Comparison of ENCODE assay signal across 8 mouse cellular contexts in genomic region chr6:88105783-88106611, GRCm38 (mm10). TPM values are rescaled to one million over a fixed set of nuclear protein-coding genes. Genes with fewer than 3 reads are reported as not detected.
A peak's percentile ranks its signal among the peaks of the same experiment; 100 is the strongest.
DNase-seq lines count a peak whose midpoint lies in the region; ATAC-seq and TF ChIP-seq lines count a peak whose summit lies in the region.

No protein-coding gene starts in this region.

- WGBS in heart, embryonic 13.5 days, result 10% methylated on average over 32 of the region's 32 CpGs
- WGBS in kidney, postnatal 0 days, result 9% methylated on average over 32 of the region's 32 CpGs
- WGBS in liver, adult 2 months, result 15% methylated on average over 32 of the region's 32 CpGs

- peak overlapping the region; percentile 66 for H3K4me2 ChIP-seq in heart, embryonic 13.5 days
- H3K4me2 ChIP-seq in kidney, postnatal 0 days (ENCODE audit: low read length), result peak overlapping the region; percentile 45

- H3K79me2 ChIP-seq in liver, adult 2 months (ENCODE audit: control insufficient read depth, insufficient read depth, low read length), result no peaks in the 10 kb centered on the region

- peak; percentile 75 to 78 for DNase-seq in B cell, adult 2 months
- DNase-seq in c-Kit-negative CD71-positive TER-119-positive erythroid progenitor cells, embryonic 14.5 days (ENCODE audit: low read depth, low spot score), result peak; percentile 64
- DNase-seq in fat pad, adult 2 months (ENCODE audit: extremely low read depth, low read depth, low spot score), result peak; percentile 5
- DNase-seq in kidney, postnatal 0 days (ENCODE audit: low spot score), result peak; percentile 98
- DNase-seq in liver, adult 2 months (ENCODE audit: extremely low read depth, low read depth, low spot score), result peak; percentile 71
- DNase-seq in spleen, postnatal 4 days (ENCODE audit: low spot score in 2 of 2), result peak; percentile 79 to 88

- no peak for TF ChIP-seq POLR2A in liver, adult 2 months (IDR thresholded peaks at IDR 0.05; ENCODE audit: extremely low read depth, insufficient read depth, low read length)

- H3K9me3 ChIP-seq in heart, embryonic 13.5 days, result no peaks in the 10 kb centered on the region
- H3K9me3 ChIP-seq in kidney, postnatal 0 days (replicated peaks; ENCODE audit: low read length), result no peaks in the 10 kb centered on the region

- H3K27ac ChIP-seq in heart, embryonic 13.5 days (replicated peaks), result peak overlapping the region; percentile 34; the same call in 1 of the 2 replicates
- H3K27ac ChIP-seq in kidney, postnatal 0 days, result peak overlapping the region; percentile 10; the same call in 1 of the 2 replicates
- H3K27ac ChIP-seq in liver, adult 2 months (replicated peaks; ENCODE audit: insufficient read depth, low read depth, low read length), result no peak overlapping the region

- H3K4me1 ChIP-seq in heart, embryonic 13.5 days, result peaks cover 14% of the 10 kb centered on the region
- H3K4me1 ChIP-seq in kidney, postnatal 0 days (replicated peaks; ENCODE audit: insufficient read depth, low read length), result no peaks in the 10 kb centered on the region
- peaks cover 3% of the 10 kb centered on the region; the same call in 1 of the 2 replicates for H3K4me1 ChIP-seq in liver, adult 2 months (ENCODE audit: control insufficient read depth, insufficient read depth, low read length)

- peak; percentile 99 for TF ChIP-seq CTCF in kidney, postnatal 0 days (IDR thresholded peaks at IDR 0.05; ENCODE audit: low read depth)
- peak; percentile 97 for TF ChIP-seq CTCF in liver, adult 2 months (IDR thresholded peaks at IDR 0.05; ENCODE audit: low read depth, low read length)

- H3K9ac ChIP-seq in heart, embryonic 13.5 days, result peak overlapping the region; percentile 78
- peak overlapping the region; percentile 57 for H3K9ac ChIP-seq in kidney, postnatal 0 days (ENCODE audit: low read depth, low read length)
- peak overlapping the region; percentile 52 for H3K9ac ChIP-seq in liver, adult 2 months (ENCODE audit: low read depth, low read length)

- peak; percentile 48 for ATAC-seq in heart, embryonic 13.5 days (ENCODE audit: extremely low read depth, insufficient number of reproducible peaks, low FRiP score, low TSS enrichment)
- peak; percentile 86 for ATAC-seq in kidney, postnatal 0 days (replicated peaks; ENCODE audit: low FRiP score, low read depth)
- ATAC-seq in monocyte, adult 5-6 weeks (replicated peaks; ENCODE audit: insufficient number of reproducible peaks, low FRiP score, low TSS enrichment, poor library complexity, severe bottlenecking), result peak; percentile 76

- peaks cover 40% of the 10 kb centered on the region for H3K36me3 ChIP-seq in heart, embryonic 13.5 days
- peaks cover 25% of the 10 kb centered on the region for H3K36me3 ChIP-seq in kidney, postnatal 0 days (ENCODE audit: insufficient read depth, low read length)
- peaks cover 12% of the 10 kb centered on the region; the same call in 1 of the 2 replicates for H3K36me3 ChIP-seq in liver, adult 2 months (ENCODE audit: control insufficient read depth, insufficient read depth, low read length)

- peaks cover 15% of the 10 kb centered on the region; the same call in 1 of the 2 replicates for H3K27me3 ChIP-seq in heart, embryonic 13.5 days (replicated peaks)
- no peaks in the 10 kb centered on the region for H3K27me3 ChIP-seq in kidney, postnatal 0 days (ENCODE audit: insufficient read depth, low read length)
- H3K27me3 ChIP-seq in liver, adult 2 months (ENCODE audit: control insufficient read depth, insufficient read depth, low read length), result no peaks in the 10 kb centered on the region

- peak overlapping the region; percentile 38 for H3K4me3 ChIP-seq in heart, embryonic 13.5 days
- peak overlapping the region; percentile 17; the same call in 1 of the 2 replicates for H3K4me3 ChIP-seq in kidney, postnatal 0 days (replicated peaks; ENCODE audit: low read depth, low read length)
- peak overlapping the region; percentile 20 for H3K4me3 ChIP-seq in liver, adult 2 months (ENCODE audit: insufficient read depth, low read depth, low read length)

RNA-seq across cellular contexts. Expression of gene Rpn1, which starts 21.7 kb away (rescaled TPM):
- 207 and 217 TPM in 2 replicates for polyA plus RNA-seq in heart, embryonic 13.5 days (2015; fragmentation: Nextera tagmentation; extraction: Ambion mirVana)
- 282 and 319 TPM in 2 replicates for polyA plus RNA-seq in kidney, postnatal 0 days (2015; fragmentation: Nextera tagmentation; extraction: Ambion mirVana)
- total RNA-seq in liver, adult 2 months (2014; rRNA removed), result 124 and 153 TPM in 2 replicates
- polyA plus RNA-seq in liver, adult 2 months (2012; rRNA removed), result 121 and 149 TPM in 2 replicates
- total RNA-seq in monocyte, adult 5-6 weeks (2017), result 66.8 to 91.7 TPM (median 77.6 TPM) in 3 replicates

Comparison
In these comparisons a context has a peak if more than half of its experiments do, and no peak if none do; other contexts are left out.
1. DNase-seq: peak in every context shown above with its lines; median percentile 98 in kidney, postnatal 0 days; 84 in spleen, postnatal 4 days; 76 in B cell, adult 2 months; 71 in liver, adult 2 months; 64 in c-Kit-negative CD71-positive TER-119-positive erythroid progenitor cells, embryonic 14.5 days; 5 in fat pad, adult 2 months.